Mouse (Mus musculus) retina, postnatal 1 day (tissue): ENCODE data around the gene Cenpl.

Experiments
- DNase-seq: peaks from one replicate; pipeline ENCODE4 v3.0.0-alpha.2; 2012

Cenpl gene

GRCm38 (mm10) chr1:161041261-161042020 lies 29.1 kb upstream of the Cenpl start:
- DNase-seq, result no peak

GRCm38 (mm10) chr1:161046972-161047371 lies 23.5 kb upstream of the Cenpl start:
- DNase-seq, result no peak

GRCm38 (mm10) chr1:161057164-161057563 lies 13.3 kb upstream of the Cenpl start:
- no peak for DNase-seq

- DNase-seq, result no peak
Measured at GRCm38 (mm10) chr1:161063351-161063750, 7.2 kb upstream of the Cenpl start.

GRCm38 (mm10) chr1:161071272-161071620 lies 733 bp downstream of the Cenpl start:
- no peak for DNase-seq

GRCm38 (mm10) chr1:161076238-161076637 lies 5.7 kb downstream of the Cenpl start:
- no peak for DNase-seq

GRCm38 (mm10) chr1:161077243-161077642 lies 6.7 kb downstream of the Cenpl start:
- DNase-seq, result no peak

GRCm38 (mm10) chr1:161099721-161100405 lies 29.4 kb downstream of the Cenpl start:
- no peak for DNase-seq

- no peak for DNase-seq
Measured at GRCm38 (mm10) chr1:161103842-161104241, 33.3 kb downstream of the Cenpl start.

GRCm38 (mm10) chr1:161109216-161109615 lies 38.7 kb downstream of the Cenpl start:
- DNase-seq, result no peak

GRCm38 (mm10) chr1:161114591-161114990 lies 44.1 kb downstream of the Cenpl start:
- no peak for DNase-seq

GRCm38 (mm10) chr1:161122661-161123418 lies 52.3 kb downstream of the Cenpl start:
- no peak for DNase-seq

GRCm38 (mm10) chr1:161126461-161126860 lies 55.9 kb downstream of the Cenpl start:
- no peak for DNase-seq

GRCm38 (mm10) chr1:161130726-161131664 lies 60.5 kb downstream of the Cenpl start, which contains the start of gene Klhl20:
Klhl20 (minus strand) TSS chr1:161131511.
- DNase-seq, result peak; percentile 98
